Mouse (Mus musculus) heart, adult 2 months (tissue): ENCODE results near the gene Apoa1. TPM values are rescaled to one million over a fixed set of nuclear protein-coding genes. Genes with fewer than 3 reads are reported as not detected.
A peak's percentile ranks its signal among the peaks of the same experiment; 100 is the strongest.

ENCODE experiments used
- DNase-seq, 2 experiments: peaks; one replicate each; pipeline ENCODE4 v3.0.0; 2021
- H3K27ac ChIP-seq: fragments of 200-600 bp; 2 replicates; pipeline ENCODE4 v1.8.1; 2022
- H3K27me3 ChIP-seq: fragments of 200-500 bp; 2 replicates; pipeline ENCODE4 v1.6.1; 2012; ENCODE audit warnings: mild to moderate bottlenecking, low read length, inconsistent platforms, mixed read lengths; ENCODE audit not compliant: control insufficient read depth, insufficient read depth
- H3K36me3 ChIP-seq: fragments of 200-500 bp; 2 replicates; pipeline ENCODE4 v1.6.1; 2012; ENCODE audit warnings: low read length, inconsistent platforms; ENCODE audit not compliant: control insufficient read depth, insufficient read depth
- H3K4me1 ChIP-seq: fragments of 200-500 bp; 2 replicates; pipeline ENCODE4 v1.6.1; 2011; ENCODE audit warnings: low read length; ENCODE audit not compliant: control insufficient read depth, insufficient read depth
- H3K4me3 ChIP-seq: fragments of 200-600 bp; 2 replicates; pipeline ENCODE4 v1.8.1; 2022
- H3K79me2 ChIP-seq: fragments of 200-500 bp; replicated peaks from 2 replicates; pipeline ENCODE4 v1.6.1; 2012; ENCODE audit warnings: mild to moderate bottlenecking, inconsistent platforms, low read length, moderate library complexity, mixed read lengths; ENCODE audit not compliant: control insufficient read depth, insufficient read depth
- H3K9ac ChIP-seq: fragments of 200-500 bp; 2 replicates; pipeline ENCODE4 v1.6.1; 2012; ENCODE audit warnings: low read depth, mild to moderate bottlenecking, control low read depth, inconsistent platforms, low read length, mixed read lengths
- CTCF ChIP-seq: fragments of 200-600 bp; IDR thresholded peaks from 2 replicates; pipeline ENCODE4 v1.8.1; 2022; ENCODE audit warnings: antibody characterized with exemption, mild to moderate bottlenecking, moderate library complexity
- EP300 ChIP-seq: fragments of 200-500 bp; IDR thresholded peaks from 2 replicates; pipeline ENCODE4 v1.6.1; 2011; ENCODE audit warnings: low read depth, low read length, control low read depth; ENCODE audit not compliant: insufficient read depth
- POLR2A ChIP-seq: fragments of 200-500 bp; IDR thresholded peaks from 2 replicates; pipeline ENCODE4 v1.6.1; 2011; ENCODE audit warnings: mild to moderate bottlenecking, low read depth, low read length, control low read depth; ENCODE audit not compliant: insufficient read depth
- WGBS: fragments of 180-500 bp; shearing (Covaris S2); methylation state at CpG from one replicate; pipeline ENCODE4 v1.1.7; 2018; 5-methylcytosine and 5-hydroxymethylcytosine counted together
- intact Hi-C: fragments of 180-260 bp; cut with DNase I; formaldehyde crosslinking; loops from one replicate; pipeline ENCODE4 v1.15.1; 2025
- long read RNA-seq: library from polyadenylated mRNA; stranded (forward); transcript quantifications from one replicate; pipeline ENCODE4 v2.0.0, GENCODE M21; 2021
- polyA plus RNA-seq: library from polyadenylated mRNA; depleted of rRNA; stranded (reverse); fragments of >200 nt; gene quantifications from 2 replicates; pipeline ENCODE4 v1.2.3, GENCODE M21; 2012; rRNA removed
- total RNA-seq, 2 experiments: library from RNA; stranded (reverse); gene quantifications; 2 replicates each; pipeline ENCODE4 v1.2.3; 2021

Gene Apoa1
- total RNA-seq (not detected), polyA plus RNA-seq (0.51 and 2.3 TPM in 2 replicates)
- long read RNA-seq: 0 reads

GRCm38 (mm10) chr9:46228491-46228890, at the start of gene Apoa1:
Gene Apoa1 (plus strand): TSS chr9:46228580.
- no peaks in the 10 kb centered on the region for H3K4me1 ChIP-seq
- H3K27me3 ChIP-seq: no peaks in the 10 kb centered on the region
- H3K27ac ChIP-seq: no peak within 1 kb of the TSS
- H3K79me2 ChIP-seq: no peaks in the 10 kb centered on the region
- 48% methylated on average over 9 of the region's 9 CpGs for WGBS
- no peak within 1 kb of the TSS for H3K4me3 ChIP-seq
- H3K36me3 ChIP-seq: no peaks in the 10 kb centered on the region
- no peak for DNase-seq
- intact Hi-C loops: no loop called here
- TF ChIP-seq POLR2A (no peak), CTCF (no peak), EP300 (no peak)
- H3K9ac ChIP-seq: no peak within 1 kb of the TSS

- no peak overlapping the region for H3K4me3 ChIP-seq
- no peaks in the 10 kb centered on the region for H3K27me3 ChIP-seq
- 88% methylated on average over 9 of the region's 9 CpGs for WGBS
- TF ChIP-seq POLR2A: no peak
- TF ChIP-seq CTCF: no peak
- no peak for TF ChIP-seq EP300
- intact Hi-C loops: no loop called here
- H3K27ac ChIP-seq: no peak overlapping the region
- H3K36me3 ChIP-seq: no peaks in the 10 kb centered on the region
- H3K79me2 ChIP-seq: no peaks in the 10 kb centered on the region
- H3K4me1 ChIP-seq: peaks cover 1% of the 10 kb centered on the region; the same call in 1 of the 2 replicates
- no peak for DNase-seq
- no peak overlapping the region for H3K9ac ChIP-seq
Measured at GRCm38 (mm10) chr9:46178595-46178994, 49.8 kb upstream of the Apoa1 start.

- no peaks in the 10 kb centered on the region; the same call in 1 of the 2 replicates for H3K36me3 ChIP-seq
- H3K27me3 ChIP-seq: no peaks in the 10 kb centered on the region
- no peak overlapping the region for H3K4me3 ChIP-seq
- no peak overlapping the region for H3K27ac ChIP-seq
- H3K79me2 ChIP-seq: no peaks in the 10 kb centered on the region
- DNase-seq: no peak
- intact Hi-C loops: no loop called here
- WGBS: 74% methylated on average over 8 of the region's 8 CpGs
- no peak overlapping the region for H3K9ac ChIP-seq
- no peak for TF ChIP-seq EP300
- TF ChIP-seq POLR2A: no peak
- no peak for TF ChIP-seq CTCF
- peaks cover 11% of the 10 kb centered on the region for H3K4me1 ChIP-seq
Measured at GRCm38 (mm10) chr9:46181297-46181696, 47.1 kb upstream of the Apoa1 start.

GRCm38 (mm10) chr9:46184542-46184941, 43.8 kb upstream of the Apoa1 start:
- H3K9ac ChIP-seq: no peak overlapping the region
- WGBS: 31% methylated on average over 5 of the region's 5 CpGs
- no peaks in the 10 kb centered on the region; the same call in 1 of the 2 replicates for H3K36me3 ChIP-seq
- H3K4me3 ChIP-seq: no peak overlapping the region
- H3K27me3 ChIP-seq: no peaks in the 10 kb centered on the region
- no peaks in the 10 kb centered on the region for H3K79me2 ChIP-seq
- DNase-seq: no peak
- peaks cover 10% of the 10 kb centered on the region for H3K4me1 ChIP-seq
- peak overlapping the region; percentile 36 for H3K27ac ChIP-seq
- intact Hi-C loops: loop anchor here (2.0 kb wide), 1 partner anchor 172 kb away; the partner anchor contains the start of genes Pafah1b2 and Sik3
- TF ChIP-seq CTCF (no peak), EP300 (no peak), POLR2A (no peak)

GRCm38 (mm10) chr9:46185191-46185590, 43.2 kb upstream of the Apoa1 start:
- H3K27me3 ChIP-seq: no peaks in the 10 kb centered on the region
- peak overlapping the region; percentile 36 for H3K27ac ChIP-seq
- 7% methylated on average over 2 of the region's 2 CpGs for WGBS
- no peak overlapping the region for H3K9ac ChIP-seq
- no peak for DNase-seq
- peaks cover 10% of the 10 kb centered on the region for H3K4me1 ChIP-seq
- intact Hi-C loops: loop anchor here (2.0 to 5.0 kb wide), 2 partner anchors 63 to 172 kb away; partner anchors contain the start of genes Pafah1b2 and Sik3
- no peak overlapping the region for H3K4me3 ChIP-seq
- no peaks in the 10 kb centered on the region for H3K79me2 ChIP-seq
- H3K36me3 ChIP-seq: no peaks in the 10 kb centered on the region; the same call in 1 of the 2 replicates
- peak; percentile 83 for TF ChIP-seq CTCF
- no peak for TF ChIP-seq POLR2A

- H3K79me2 ChIP-seq: no peaks in the 10 kb centered on the region
- no peaks in the 10 kb centered on the region; the same call in 1 of the 2 replicates for H3K36me3 ChIP-seq
- no peak overlapping the region for H3K27ac ChIP-seq
- H3K4me1 ChIP-seq: peaks cover 12% of the 10 kb centered on the region
- H3K9ac ChIP-seq: no peak overlapping the region
- DNase-seq: no peak
- intact Hi-C loops: loop anchor here (5.0 kb wide), 1 partner anchor 64 kb away; no protein-coding TSS in a partner anchor
- H3K27me3 ChIP-seq: no peaks in the 10 kb centered on the region
- no peak overlapping the region for H3K4me3 ChIP-seq
- WGBS: 88% methylated on average over 1 of the region's 1 CpGs
- TF ChIP-seq EP300 (no peak), CTCF (peak; percentile 68), POLR2A (no peak)
Measured at GRCm38 (mm10) chr9:46186387-46186786, 42.0 kb upstream of the Apoa1 start.
